Mouse (Mus musculus): ENCODE data around the gene 9330161L09Rik.

GRCm38 (mm10) chr12:103360812-103361211 lies 46.8 kb downstream of the 9330161L09Rik start:
- TF ChIP-seq CTCF (IDR thresholded peaks at IDR 0.05; ENCODE audit: insufficient read depth, low read length) = no peak
- no peak for TF ChIP-seq POLR2A (IDR thresholded peaks at IDR 0.05; ENCODE audit: borderline replicate concordance, extremely low read depth, low read depth, low read length)

All from lung, adult 2 months (tissue).